Mouse (Mus musculus) heart, adult 2 months (tissue): ENCODE results near the gene Pwp2.

Source experiments
- CTCF ChIP-seq: fragments of 200-600 bp; IDR thresholded peaks from 2 replicates; pipeline ENCODE4 v1.8.1; 2022; ENCODE audit warnings: antibody characterized with exemption, mild to moderate bottlenecking, moderate library complexity
- POLR2A ChIP-seq: fragments of 200-500 bp; IDR thresholded peaks from 2 replicates; pipeline ENCODE4 v1.6.1; 2011; ENCODE audit warnings: mild to moderate bottlenecking, low read depth, low read length, control low read depth; ENCODE audit not compliant: insufficient read depth

- TF ChIP-seq CTCF (no peak), POLR2A (no peak)
Observed at GRCm38 (mm10) chr10:78148834-78149766, 35.8 kb downstream of the Pwp2 start.
